Mouse (Mus musculus): ENCODE results near the gene D130043K22Rik.

Gene D130043K22Rik

GRCm38 (mm10) chr13:24844983-24845955 lies at the start of gene D130043K22Rik:
Gene D130043K22Rik, plus strand, starts transcription at chr13:24845135.
- peak; percentile 64 to 73 for DNase-seq

- no peak for DNase-seq
Measured at GRCm38 (mm10) chr13:24798686-24799085, 46.2 kb upstream of the D130043K22Rik start.

- no peak for DNase-seq
Measured at GRCm38 (mm10) chr13:24799378-24799777, 45.6 kb upstream of the D130043K22Rik start.

- peak; percentile 55 to 64 for DNase-seq
Measured at GRCm38 (mm10) chr13:24799925-24800673, 44.8 kb upstream of the D130043K22Rik start.

- peak; percentile 98 to 99 for DNase-seq
Measured at GRCm38 (mm10) chr13:24800674-24801307, 44.1 kb upstream of the D130043K22Rik start.

- peak in 1 of 2 experiments; percentile 74 for DNase-seq
Measured at GRCm38 (mm10) chr13:24801308-24801921, 43.5 kb upstream of the D130043K22Rik start, which contains the start of gene BC005537. Gene BC005537, plus strand, starts transcription at chr13:24801657.

- peak; percentile 45 to 49 for DNase-seq
Measured at GRCm38 (mm10) chr13:24802131-24802691, 42.7 kb upstream of the D130043K22Rik start.

- no peak for DNase-seq
Measured at GRCm38 (mm10) chr13:24803196-24803595, 41.7 kb upstream of the D130043K22Rik start.

GRCm38 (mm10) chr13:24806079-24806478 lies 38.9 kb upstream of the D130043K22Rik start:
- DNase-seq = peak; percentile 23 to 24

- DNase-seq = peak in 1 of 2 experiments; percentile 26
Measured at GRCm38 (mm10) chr13:24812521-24812920, 32.4 kb upstream of the D130043K22Rik start.

- no peak for DNase-seq
Measured at GRCm38 (mm10) chr13:24814616-24815015, 30.3 kb upstream of the D130043K22Rik start.

- DNase-seq = no peak
Measured at GRCm38 (mm10) chr13:24816125-24817092, 28.5 kb upstream of the D130043K22Rik start.

GRCm38 (mm10) chr13:24819931-24820330 lies 25.0 kb upstream of the D130043K22Rik start:
- DNase-seq = no peak

- no peak for DNase-seq
Measured at GRCm38 (mm10) chr13:24822663-24823343, 22.1 kb upstream of the D130043K22Rik start.

- no peak for DNase-seq
Measured at GRCm38 (mm10) chr13:24824647-24825046, 20.3 kb upstream of the D130043K22Rik start.

GRCm38 (mm10) chr13:24825587-24825986 lies 19.3 kb upstream of the D130043K22Rik start:
- no peak for DNase-seq

GRCm38 (mm10) chr13:24826116-24826515 lies 18.8 kb upstream of the D130043K22Rik start:
- no peak for DNase-seq

- peak in 1 of 2 experiments; percentile 28 for DNase-seq
Measured at GRCm38 (mm10) chr13:24830756-24831352, 14.1 kb upstream of the D130043K22Rik start.

- peak; percentile 97 to 98 for DNase-seq
Measured at GRCm38 (mm10) chr13:24831353-24832130, 13.4 kb upstream of the D130043K22Rik start, which contains the start of the genes Acot13 and Tdp2. Gene Acot13, minus strand, starts transcription at chr13:24831540. Gene Tdp2, plus strand, starts transcription at chr13:24831679.
